Mouse (Mus musculus): ENCODE data around the gene Rfx5.
A peak's percentile ranks its signal among the peaks of the same experiment; 100 is the strongest.
"Not testable (repeated sequence)": the region's sequence is repeated elsewhere in the genome, so short reads cannot be mapped to it uniquely, and the experiment has no call there.

The Rfx5 gene

DNA sequence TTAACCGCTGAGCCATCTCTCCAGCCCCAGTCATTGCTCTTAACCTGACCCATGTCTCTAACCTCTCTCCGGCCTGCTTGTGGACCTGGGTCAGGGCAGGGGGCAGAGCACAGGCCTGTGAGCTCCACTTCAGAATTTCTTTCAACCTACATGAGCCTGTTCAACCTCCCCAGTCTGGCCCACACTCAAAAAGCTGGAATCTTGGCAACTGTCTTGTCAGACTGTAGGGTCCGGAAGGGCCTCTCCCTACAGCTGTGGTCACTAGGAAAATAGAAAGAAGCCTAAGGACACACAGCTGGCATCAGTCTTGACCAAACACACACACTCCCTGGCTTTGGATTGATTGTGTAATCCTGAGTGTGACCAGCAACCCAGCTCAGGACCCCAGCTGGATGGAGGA lies 18.5 kb upstream of the Rfx5 start:
- DNase-seq (ENCODE audit: low spot score in 2 of 2), result not testable (repeated sequence)

DNA sequence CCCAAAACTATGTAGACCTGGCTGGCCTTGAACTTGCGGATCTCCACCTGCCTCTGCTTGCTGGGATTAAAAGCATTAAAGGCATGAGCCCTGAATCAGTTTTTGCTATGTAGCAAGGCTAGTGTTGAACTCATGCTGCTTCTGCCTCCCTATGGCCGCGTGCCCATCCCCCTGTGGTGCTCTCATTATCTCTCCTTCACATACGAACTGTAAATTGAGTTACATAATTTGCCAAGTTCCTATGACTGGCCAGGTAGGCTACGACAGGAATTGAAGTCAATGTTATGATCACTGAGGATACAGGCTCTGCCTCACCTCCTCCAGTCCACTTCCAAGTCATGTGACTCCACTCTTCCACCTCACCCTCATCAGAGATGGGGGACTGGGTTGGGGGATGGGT lies 17.7 kb upstream of the Rfx5 start:
- DNase-seq (ENCODE audit: low spot score in 2 of 2), result not testable (repeated sequence)

DNA sequence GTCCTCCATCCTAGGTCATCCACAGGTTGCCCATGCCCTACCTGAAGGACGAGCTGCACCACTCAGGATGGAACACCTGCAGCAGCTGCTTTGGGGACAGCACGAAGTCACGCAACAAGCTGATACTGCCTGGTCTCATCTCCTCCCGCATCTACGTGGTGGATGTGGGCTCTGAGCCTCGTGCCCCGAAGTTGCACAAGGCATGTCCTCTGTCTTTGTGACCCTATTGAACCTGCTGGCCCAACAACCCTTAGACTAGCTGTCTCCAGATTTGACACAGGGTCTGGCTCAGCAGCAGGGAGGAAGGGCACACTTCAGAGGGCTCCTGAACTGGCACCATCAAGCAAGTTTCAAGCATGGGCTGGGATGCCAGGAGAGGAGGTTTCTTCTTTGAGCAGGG lies 16.7 kb upstream of the Rfx5 start:
- not testable (repeated sequence) for DNase-seq (ENCODE audit: low spot score in 2 of 2)

DNA sequence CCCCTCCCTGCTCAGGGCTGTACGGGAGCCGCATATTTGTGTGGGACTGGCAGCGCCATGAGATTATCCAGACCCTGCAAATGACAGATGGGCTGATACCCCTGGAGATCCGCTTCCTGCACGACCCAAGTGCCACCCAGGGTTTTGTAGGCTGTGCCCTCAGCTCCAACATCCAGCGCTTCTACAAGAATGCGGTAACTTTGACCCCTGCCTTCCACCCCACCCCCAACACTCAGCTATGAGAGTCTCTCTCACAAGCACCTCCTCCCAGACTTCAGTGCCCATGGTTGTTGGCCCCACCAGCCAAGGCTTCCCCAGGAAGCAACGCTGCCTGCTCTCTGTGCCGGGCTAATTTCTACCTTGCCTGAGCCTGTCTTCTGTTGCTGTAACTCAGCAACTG lies 13.8 kb upstream of the Rfx5 start:
- DNase-seq (ENCODE audit: low spot score in 2 of 2), result not testable (repeated sequence)

DNA sequence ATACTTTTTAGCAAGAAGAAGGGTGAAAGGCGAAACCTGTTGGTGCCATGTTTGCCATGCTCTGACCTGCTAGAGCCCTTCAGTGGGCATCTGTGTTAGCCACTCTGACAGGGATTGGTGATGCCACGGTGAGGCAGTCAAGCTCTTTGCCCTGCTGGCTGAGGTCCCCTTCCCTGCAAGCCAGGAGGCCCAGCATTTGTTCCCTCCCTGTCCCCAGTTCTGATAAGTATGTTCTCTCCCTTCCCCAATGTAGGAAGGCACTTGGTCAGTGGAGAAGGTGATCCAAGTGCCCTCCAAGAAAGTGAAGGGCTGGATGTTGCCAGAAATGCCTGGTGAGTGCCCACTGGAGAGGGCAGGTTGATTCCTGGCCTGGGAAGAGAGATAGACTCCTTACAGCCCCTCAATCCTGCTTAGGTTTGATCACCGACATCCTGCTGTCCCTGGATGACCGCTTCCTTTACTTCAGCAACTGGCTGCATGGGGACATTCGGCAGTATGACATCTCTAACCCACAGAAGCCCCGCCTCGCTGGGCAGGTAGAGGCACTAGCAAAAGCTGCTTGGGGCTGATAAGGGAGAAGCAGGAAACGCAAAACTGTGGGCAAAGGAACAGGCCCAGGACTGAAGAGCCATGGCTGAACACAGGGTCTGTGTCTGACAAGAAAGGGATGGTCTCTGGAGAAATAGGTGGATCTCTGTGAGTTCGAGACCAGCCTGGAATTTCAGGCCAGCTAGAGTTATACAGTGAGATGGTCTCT lies 11.5 kb upstream of the Rfx5 start:
- not testable (repeated sequence) for DNase-seq (ENCODE audit: low spot score in 2 of 2)

DNA sequence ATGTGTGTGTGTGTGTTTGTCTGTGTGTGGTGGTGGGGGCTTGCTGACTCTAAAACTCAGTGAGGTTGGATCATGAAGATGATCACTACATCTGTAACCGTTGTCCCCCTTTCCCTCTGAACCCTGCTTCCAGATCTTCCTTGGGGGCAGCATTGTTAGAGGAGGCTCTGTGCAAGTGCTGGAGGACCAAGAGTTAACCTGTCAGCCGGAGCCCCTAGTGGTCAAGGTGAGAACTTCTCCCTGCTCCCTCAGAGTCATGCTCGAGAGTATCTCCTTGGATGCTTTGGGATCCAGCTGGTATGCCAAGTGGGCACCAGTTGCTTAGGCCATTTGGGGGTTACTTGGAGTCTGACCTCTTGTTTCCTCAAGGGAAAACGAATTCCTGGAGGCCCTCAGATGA lies 10.2 kb upstream of the Rfx5 start:
- not testable (repeated sequence) for DNase-seq (ENCODE audit: low spot score in 2 of 2)

DNA sequence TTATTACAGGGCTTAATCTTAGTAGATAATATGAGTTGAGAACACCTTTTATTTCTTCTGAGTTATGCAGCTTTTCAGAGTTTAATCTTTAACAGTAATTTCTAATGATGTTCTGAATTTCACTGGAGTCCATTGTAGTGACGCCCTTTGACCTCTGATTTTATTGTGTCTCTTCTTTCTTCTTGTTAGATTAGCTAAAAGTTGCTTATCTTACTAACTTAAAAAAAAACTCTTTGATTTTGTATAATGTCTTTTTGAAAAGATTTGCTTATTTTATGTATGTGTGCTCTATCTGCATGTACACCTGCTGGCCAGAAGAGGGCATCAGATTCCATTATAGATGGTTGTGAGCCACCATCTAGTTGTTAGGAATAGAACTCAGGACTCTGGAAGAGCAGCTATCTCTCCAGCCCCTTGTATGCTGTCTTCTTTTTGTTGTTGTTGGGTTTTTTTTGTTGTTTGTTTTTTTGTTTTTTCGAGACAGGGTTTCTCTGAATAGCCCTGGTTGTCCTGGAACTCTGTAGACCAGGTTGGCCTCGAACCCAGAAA lies 5.7 kb upstream of the Rfx5 start:
- no peak for DNase-seq (ENCODE audit: low spot score in 2 of 2)

DNA sequence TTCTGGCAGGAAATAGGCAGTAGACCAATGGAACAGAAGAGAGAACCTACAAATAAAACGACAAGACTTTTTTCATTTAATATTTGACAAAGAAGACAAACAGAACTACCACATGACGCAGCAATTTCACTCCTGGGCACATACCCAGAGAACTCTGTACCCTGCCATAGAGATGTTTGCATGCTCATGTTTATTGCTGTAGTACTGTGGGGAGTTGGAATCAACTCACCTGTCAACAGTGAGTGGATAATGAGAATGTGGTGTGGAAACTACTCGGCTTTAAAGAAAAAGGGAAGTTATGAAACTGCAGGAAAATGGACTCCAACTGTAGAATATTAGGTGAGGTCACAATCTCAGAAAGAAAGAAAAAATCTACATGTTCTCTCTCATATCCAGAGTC lies 4.2 kb upstream of the Rfx5 start:
- DNase-seq (ENCODE audit: low spot score in 2 of 2), result no peak

DNA sequence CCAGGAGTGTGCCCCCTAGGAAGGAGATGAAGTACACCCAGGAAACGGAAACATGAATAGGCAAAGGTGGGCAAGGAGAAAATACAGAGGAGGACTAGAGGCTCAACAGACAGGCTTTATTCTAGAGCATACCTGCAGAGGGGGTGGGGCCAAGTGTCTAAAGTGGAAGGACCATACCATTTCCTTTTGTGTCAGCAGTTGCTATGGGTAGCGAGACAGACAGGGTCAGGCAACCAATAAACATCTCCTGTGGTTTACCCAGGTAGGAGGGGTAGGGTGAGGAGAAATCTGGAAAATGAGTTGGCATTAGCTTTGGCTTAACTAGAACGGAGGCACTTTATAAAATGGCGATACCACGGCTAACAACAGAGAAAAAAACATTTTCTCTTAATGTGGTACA lies 1.1 kb upstream of the Rfx5 start:
- no peak for DNase-seq (ENCODE audit: low spot score in 2 of 2)

DNA sequence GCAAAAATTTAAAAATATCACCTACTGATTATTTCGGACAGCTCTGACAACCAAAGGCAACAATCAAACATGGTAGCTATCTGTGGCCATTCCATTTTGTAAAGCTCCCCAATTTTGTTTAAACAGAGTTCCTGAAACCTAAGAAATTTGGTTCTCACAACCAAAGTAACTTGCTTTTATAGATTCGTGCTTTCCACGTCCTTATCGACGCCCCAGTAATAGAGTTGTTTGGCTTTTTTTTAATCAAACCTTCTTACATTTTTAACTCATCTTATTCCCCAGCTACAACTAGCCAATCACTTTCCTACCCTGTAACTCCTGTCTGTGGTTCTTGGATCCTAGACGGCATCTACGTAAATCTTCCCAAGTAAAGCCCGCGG lies 501 bp upstream of the Rfx5 start:
- no peak for DNase-seq (ENCODE audit: low spot score in 2 of 2)

DNA sequence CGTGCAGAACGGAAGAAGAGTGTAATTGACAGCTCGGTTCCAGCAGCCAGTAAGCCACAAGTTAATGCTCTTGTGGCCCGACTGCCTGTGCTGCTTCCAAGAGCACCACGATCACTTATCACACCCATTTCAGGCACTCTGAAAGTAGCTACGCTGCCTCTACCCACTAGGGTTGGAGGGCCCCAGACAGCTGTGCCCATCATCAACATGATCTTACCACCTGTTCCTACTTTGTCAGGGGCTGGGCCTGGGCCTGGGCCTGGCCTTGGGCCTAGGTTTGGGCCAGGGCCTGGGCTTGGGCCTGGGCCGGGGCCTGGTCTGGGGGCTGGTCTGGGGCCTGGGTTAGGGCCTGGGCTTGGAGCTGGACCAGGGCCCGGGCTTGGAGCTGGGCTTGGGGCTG lies 4.4 kb downstream of the Rfx5 start:
- DNase-seq (ENCODE audit: low spot score in 2 of 2), result no peak

DNA sequence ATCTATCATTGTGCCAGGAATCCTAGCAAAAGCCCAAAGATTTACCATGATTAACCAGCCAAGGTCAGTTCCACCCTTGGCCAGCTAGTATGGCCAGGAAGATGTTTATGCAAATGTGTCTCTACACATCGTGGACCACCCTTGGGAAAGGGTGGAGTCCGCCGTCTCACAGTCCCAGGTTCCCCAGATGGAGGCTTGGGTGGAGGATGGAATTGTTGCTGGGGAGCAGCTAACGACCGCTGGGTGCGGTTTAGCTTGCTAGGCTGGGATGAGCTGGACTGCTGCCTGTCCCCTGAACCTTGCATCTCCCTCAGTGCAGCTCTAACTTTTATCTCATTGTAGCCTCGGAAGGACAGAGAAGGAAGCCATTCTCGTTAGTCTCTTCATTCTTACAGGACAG lies 6.0 kb downstream of the Rfx5 start:
- no peak for DNase-seq (ENCODE audit: low spot score in 2 of 2)

DNA sequence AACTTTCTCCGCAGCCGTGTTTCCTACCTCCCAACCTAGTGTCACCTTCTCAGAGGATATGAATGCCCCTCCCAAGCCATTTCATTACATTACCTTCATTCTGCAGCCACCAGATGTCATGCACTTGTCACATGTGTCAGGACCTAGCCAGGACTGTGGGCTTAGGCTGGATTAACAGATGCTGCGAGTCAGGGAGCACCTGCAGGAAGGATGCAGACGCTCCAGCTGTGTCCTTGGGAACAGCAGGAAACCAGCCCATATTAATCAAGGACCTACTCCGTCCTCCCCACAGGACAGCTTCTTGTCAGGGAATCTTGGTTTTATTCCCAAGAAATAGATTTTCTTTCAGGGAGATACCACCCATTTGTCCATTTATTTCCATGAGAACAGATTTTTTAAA lies 6.4 kb downstream of the Rfx5 start:
- no peak for DNase-seq (ENCODE audit: low spot score in 2 of 2)

DNA sequence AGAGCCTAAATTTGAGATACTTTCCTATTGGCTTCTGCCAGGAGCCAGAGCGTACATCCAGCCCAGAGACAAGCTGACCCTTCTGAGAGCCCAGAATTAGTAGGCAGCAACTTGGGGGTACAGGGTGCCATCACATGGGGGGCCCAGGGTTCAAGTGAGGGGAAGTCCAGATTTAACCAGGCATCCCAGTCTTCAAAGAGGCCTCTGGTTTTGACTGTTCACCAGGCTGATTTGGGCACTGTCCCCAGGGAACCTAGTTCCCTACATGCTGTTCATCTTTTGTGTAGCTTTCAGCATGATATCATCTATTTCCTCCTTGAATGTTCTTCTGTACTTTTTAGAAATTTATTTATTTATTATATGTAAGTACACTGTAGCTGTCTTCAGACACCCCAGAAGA lies 11.1 kb downstream of the Rfx5 start:
- DNase-seq (ENCODE audit: low spot score in 2 of 2), result no peak

DNA sequence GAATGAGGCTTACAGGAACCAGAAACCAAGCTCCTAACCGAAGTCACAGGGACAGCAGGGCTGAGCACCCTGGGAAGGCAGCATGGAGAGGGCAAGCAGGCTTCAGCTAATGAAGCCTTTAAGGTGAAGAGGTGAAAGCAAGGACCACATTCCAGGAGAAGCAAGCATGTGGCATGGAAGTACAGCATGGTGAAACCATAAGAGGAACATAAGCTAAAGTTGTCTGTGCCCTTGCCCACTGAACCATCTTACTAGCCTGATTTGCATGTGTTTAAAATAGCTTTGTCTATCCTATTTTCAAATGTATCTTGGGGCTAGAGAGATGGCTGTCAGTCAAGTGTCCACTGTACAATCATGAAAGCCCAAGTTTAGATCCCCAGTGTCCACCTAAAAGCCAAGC lies 12.0 kb downstream of the Rfx5 start:
- no peak for DNase-seq (ENCODE audit: low spot score in 2 of 2)

DNA sequence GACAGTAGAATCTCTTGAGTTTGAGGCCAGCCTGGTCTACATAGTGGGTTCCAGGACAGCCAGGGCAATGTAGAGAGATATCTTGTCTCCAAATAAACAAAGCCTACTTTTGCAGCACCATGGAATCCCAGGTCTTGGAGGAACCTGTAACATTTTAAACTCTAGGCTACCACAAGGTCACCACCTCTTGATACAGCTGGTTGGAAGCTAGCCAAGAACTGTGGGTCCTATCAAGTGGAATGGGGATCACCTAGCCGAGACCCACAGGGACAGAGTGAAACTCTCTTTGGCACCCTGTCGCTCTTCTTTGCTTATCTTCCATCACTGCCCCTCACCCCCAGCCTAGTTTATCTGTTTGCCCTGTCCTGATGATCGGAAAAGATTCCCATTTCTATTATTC lies 18.7 kb downstream of the Rfx5 start:
- no peak for DNase-seq (ENCODE audit: low spot score in 2 of 2)

DNA sequence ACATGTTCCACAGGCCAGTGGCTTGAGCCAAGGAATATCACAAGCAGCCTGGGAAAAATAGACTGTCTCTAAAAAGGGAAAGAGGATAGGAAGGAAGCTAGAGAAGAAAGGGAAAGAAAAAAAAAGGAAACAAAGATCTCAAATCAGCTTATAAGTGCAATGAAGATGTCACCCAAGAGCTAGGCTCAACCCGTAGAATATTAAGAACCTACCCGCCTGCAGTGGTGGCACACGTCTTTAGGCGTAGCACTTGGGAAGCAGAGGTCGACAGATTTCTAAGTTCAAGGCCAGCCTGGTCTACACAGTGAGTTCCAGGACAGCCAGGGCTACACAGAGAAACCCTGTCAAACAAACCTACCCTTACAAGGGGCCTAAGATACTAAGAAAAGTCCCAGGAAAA lies 19.7 kb downstream of the Rfx5 start:
- DNase-seq (ENCODE audit: low spot score in 2 of 2), result no peak

DNA sequence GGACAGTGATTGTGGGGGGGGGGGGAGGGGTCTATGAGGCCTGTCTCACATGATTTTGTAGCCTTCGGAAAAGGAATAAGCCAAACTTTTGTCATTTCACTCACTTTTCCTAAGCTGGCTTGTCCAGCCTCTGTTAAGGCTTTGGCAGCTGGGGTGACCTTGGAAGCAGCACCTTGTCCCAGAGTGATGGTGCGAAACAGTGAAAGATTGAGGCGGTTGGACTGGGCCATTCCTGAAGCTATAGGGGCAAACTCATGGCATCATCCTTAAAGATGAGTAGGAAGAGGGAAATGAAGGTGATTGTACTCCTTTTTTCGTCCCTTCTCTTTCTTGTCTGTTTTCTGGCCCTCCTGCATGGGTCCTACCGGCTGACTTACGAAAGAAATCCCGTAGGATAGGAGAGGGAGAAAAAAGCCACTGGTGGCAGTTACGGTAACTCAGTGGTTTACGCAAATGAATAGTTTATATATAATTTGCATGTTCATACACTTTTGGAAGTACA lies 20.2 kb downstream of the Rfx5 start:
- no peak for DNase-seq (ENCODE audit: low spot score in 2 of 2)

DNA sequence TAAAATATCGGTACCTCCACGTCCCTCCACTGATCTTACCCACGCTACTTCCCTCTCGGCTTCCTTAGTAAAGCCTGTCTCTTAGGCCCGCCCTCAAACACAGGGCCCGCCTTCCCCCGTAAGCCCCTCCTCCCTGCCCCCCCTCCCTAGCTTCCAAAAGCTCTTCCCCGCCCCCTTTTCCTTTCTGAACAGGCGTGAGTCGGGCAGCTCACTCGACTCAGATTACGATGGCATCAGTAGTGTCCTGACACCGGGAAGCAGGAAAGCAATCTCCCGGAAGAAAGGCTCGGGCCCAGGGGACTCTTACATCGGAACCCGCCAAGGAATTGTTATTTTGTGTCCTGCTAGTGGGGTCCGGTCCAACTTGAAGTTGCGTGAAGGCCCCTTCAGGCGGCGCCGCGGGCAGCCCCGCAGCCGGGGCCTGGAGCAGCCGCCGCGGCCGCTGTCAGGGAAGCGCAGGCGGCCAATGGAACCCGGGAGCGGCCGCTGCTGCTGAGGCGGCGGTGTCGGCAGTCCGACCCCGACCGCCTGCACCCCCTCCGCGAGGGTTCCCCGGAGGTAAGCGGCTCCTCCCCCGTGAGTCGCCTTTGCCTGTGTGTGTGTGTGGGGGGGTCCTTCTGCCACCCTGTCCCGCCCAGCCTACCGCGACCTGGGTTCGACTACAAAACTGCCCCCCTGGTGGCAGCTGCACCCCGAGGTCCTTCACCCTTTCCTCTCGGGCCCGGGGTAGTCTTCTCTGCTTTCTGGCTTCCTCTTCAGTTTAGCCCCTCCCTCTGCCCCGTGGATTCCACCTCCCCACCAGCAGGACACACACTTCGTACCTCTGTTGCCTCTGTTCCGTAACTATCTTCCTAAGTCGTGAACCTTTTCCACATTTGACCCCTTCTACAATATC lies 20.9 kb downstream of the Rfx5 start, which contains the start of gene Pi4kb:
Gene Pi4kb (plus strand): TSS at position 204 of the 895 bp plus-strand sequence.
- DNase-seq (ENCODE audit: low spot score in 2 of 2), result peak; percentile 85 to 88

DNA sequence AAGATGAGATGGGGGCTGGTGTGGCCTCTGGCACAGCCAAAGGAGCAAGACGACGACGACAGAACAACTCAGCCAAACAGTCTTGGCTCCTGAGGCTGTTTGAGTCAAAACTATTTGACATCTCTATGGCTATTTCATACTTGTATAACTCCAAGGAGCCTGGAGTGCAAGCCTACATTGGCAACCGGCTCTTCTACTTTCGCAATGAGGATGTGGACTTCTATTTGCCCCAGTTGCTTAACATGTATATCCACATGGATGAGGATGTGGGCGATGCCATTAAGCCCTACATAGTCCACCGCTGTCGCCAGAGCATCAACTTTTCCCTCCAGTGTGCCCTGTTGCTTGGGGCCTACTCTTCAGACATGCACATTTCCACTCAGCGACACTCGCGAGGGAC lies 30.4 kb downstream of the Rfx5 start:
- DNase-seq (ENCODE audit: low spot score in 2 of 2), result no peak

DNA sequence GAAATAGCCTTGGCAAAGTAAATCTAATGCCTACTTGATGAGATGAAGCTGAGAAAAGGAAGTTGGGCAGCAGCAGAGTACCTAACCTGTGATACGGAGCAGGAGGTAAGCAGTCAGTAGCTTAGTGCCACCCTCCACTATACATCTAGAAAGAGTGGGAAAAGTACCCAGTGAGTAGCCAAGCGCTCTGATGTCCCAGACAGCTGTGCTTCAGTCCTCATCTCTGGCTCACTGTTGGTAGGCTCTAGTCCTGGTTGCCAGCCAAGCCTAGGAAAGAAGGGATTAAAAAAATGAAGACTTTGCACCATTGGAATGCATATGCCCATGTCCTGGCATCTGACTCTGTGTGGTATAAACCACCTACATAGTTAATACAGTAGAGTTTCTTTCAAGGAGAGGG lies 31.6 kb downstream of the Rfx5 start:
- no peak for DNase-seq (ENCODE audit: low spot score in 2 of 2)

DNA sequence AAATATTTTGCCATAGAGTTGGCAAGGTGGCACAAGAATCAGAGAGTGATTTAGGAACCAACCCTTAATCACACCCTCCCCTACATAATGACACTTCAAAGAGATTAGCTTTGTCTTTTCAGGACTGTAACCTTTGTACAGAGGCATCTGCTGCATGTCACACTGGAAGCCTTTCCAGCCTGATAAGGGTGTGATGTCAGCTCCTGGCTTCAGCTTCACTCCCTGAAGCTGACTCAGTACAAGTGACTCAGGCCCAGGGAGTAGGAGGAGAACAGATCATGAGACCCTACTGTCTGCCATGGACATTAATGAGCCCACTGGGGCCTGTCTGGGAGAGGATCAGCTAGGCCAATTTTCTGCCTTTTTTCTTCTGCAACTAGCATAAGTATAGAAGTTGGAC lies 33.7 kb downstream of the Rfx5 start:
- peak in 1 of 2 experiments; percentile 36 for DNase-seq (ENCODE audit: low spot score in 2 of 2)
